Mouse (Mus musculus) left cerebral cortex, postnatal 10 days (tissue): Measurements from ENCODE around the gene Tmtc2. TPM values are rescaled to one million over a fixed set of nuclear protein-coding genes. Genes with fewer than 3 reads are reported as not detected.
A peak's percentile ranks its signal among the peaks of the same experiment; 100 is the strongest.

ENCODE experiments used
- DNase-seq, 2 experiments: peaks; one replicate each; pipeline ENCODE4 v3.0.0; 2021 to 2022; ENCODE audit warnings: low spot score in 2 of 2, mixed read lengths in 1 of 2; ENCODE audit errors: extremely low spot score in 1 of 2
- intact Hi-C: fragments of 180-260 bp; cut with DNase I; formaldehyde crosslinking; loops from one replicate; pipeline ENCODE4 v1.15.1; 2025
- total RNA-seq, 2 experiments: library from RNA; stranded (reverse); gene quantifications; 2 replicates each; pipeline ENCODE4 v1.2.3; 2021

The Tmtc2 gene
- total RNA-seq, result 1 to 10 TPM; 9.1 to 10.0 TPM

- DNase-seq, result peak; percentile 85 to 93
- intact Hi-C loops, result loop anchor here (10.0 kb wide), 1 partner anchor 169 kb away; no protein-coding TSS in a partner anchor
These were observed at the start of gene Tmtc2 for GRCm38 (mm10) chr10:105573908-105574694. Gene Tmtc2, minus strand, starts transcription at chr10:105574451.

- intact Hi-C loops, result no loop called here
- DNase-seq, result peak in 1 of 2 experiments; percentile 4
These were observed 37.9 kb upstream of the Tmtc2 start for GRCm38 (mm10) chr10:105612117-105612516.

- intact Hi-C loops, result no loop called here
- DNase-seq, result no peak
These were observed 24.6 kb upstream of the Tmtc2 start for GRCm38 (mm10) chr10:105598826-105599225.

GRCm38 (mm10) chr10:105597226-105597625 is 23.0 kb upstream of the Tmtc2 start:
- DNase-seq, result no peak
- intact Hi-C loops, result no loop called here

DNA sequence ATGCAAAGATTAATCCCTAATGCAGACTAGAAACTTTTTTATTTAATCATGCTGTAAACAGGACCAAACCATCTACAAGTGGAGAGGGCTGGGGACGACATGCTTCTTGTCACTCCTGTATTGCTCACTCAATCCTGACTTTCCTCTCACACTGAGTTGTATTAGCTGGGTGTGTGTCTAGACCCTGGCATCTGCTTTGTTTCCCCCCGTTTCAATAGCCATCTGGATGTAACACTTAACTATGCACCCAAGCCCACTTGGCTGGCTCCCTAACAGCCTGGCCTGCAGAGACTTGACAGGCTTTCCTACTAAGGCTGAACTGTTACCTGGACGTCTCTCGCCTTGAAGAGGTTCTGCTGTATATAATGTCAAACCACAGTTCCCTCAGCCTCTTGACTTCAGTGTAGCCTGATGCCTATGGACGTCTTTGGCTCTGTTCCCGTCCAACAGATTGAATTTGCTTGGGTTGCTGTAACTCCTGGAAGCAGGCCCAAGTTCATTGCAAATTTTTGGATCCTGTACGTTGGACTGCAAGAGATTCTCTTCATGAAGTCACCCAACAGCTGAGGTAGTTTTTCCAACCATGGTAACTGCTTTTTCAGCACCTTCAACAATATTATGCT is 21.3 kb upstream of the Tmtc2 start:
- intact Hi-C loops, result no loop called here
- DNase-seq, result no peak

GRCm38 (mm10) chr10:105588141-105588540 is 13.9 kb upstream of the Tmtc2 start:
- no peak for DNase-seq
- intact Hi-C loops, result no loop called here

DNA sequence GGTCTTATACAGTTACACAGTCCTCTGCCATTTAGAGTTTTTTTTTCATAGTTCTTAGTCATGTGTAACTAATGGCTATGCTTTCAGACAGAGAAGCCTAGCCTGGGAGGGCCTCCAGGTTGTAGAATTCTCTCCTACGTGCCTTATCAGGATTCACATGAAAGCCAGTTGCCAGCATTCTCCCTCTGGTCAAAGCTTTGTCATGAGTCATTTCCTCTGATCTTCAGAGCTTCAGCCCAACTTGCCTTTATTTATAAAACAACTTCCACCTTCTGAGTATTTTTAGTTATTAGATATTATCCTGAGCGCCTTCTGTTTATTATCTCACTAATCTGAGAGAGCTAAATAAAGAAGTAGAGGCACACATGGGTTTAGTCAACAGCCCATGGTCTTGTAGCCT is 5.1 kb upstream of the Tmtc2 start:
- intact Hi-C loops, result loop anchor here (5.0 to 10.0 kb wide), 2 partner anchors 133 to 175 kb away; no protein-coding TSS in a partner anchor
- DNase-seq, result no peak

GRCm38 (mm10) chr10:105578291-105578845 is 4.1 kb upstream of the Tmtc2 start:
- no peak for DNase-seq
- intact Hi-C loops, result loop anchor here (5.0 to 10.0 kb wide), 2 partner anchors 134 to 174 kb away; no protein-coding TSS in a partner anchor

- intact Hi-C loops, result loop anchor here (5.0 to 10.0 kb wide), 2 partner anchors 137 to 170 kb away; no protein-coding TSS in a partner anchor
- peak; percentile 91 to 94 for DNase-seq
These were observed 727 bp upstream of the Tmtc2 start for GRCm38 (mm10) chr10:105574695-105575660.

GRCm38 (mm10) chr10:105573306-105573907 is 844 bp downstream of the Tmtc2 start:
- peak in 1 of 2 experiments; percentile 53 for DNase-seq
- intact Hi-C loops, result loop anchor here (10.0 kb wide), 1 partner anchor 169 kb away; no protein-coding TSS in a partner anchor

- intact Hi-C loops, result loop anchor here (10.0 kb wide), 1 partner anchor 168 kb away; no protein-coding TSS in a partner anchor
- DNase-seq, result no peak
These were observed 1.4 kb downstream of the Tmtc2 start for GRCm38 (mm10) chr10:105572829-105573228.

DNA sequence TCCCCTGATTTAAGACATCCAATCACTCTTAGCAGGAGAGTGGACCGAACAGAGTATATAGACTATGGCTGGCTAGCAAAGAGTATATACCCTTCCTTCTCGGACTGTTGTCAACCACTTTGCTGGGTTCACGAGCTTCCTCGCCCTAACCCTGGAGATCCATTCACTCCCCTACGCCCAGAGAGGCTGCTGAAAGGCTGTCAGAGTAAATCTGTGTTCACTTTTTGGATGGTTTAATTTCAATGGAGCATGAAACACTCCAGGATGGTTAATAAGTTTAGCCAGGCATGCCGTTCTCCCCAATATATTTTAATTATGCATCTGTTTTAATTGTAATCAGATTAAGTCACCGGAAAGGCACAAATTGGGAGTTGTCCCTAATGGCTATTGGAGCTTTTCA is 1.9 kb downstream of the Tmtc2 start:
- DNase-seq, result no peak
- intact Hi-C loops, result loop anchor here (10.0 kb wide), 1 partner anchor 168 kb away; no protein-coding TSS in a partner anchor

GRCm38 (mm10) chr10:105571831-105572230 is 2.4 kb downstream of the Tmtc2 start:
- no peak for DNase-seq
- intact Hi-C loops, result loop anchor here (10.0 kb wide), 1 partner anchor 167 kb away; no protein-coding TSS in a partner anchor

GRCm38 (mm10) chr10:105571019-105571418 is 3.2 kb downstream of the Tmtc2 start:
- intact Hi-C loops, result loop anchor here (10.0 kb wide), 1 partner anchor 166 kb away; no protein-coding TSS in a partner anchor
- no peak for DNase-seq

DNA sequence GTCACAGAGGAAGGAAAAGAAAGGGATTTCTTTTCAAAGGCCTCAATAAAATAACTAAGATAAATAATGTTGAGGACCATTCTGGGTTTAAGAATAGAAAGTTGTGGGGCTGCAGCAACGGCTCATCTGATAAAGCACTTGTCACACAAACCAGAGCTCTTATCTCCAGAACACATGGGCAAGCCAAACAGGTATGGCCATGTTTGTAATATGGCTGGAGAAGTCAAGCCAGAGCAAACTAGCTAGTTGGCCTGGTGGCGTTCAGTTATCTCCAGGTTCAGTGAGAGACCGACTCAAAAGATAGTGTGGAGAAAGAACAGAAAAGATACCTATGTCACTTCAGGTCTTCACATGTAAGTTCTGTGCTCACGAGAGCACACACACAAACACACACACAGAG is 4.7 kb downstream of the Tmtc2 start:
- no peak for DNase-seq
- intact Hi-C loops, result no loop called here

GRCm38 (mm10) chr10:105567825-105568531 is 6.3 kb downstream of the Tmtc2 start:
- intact Hi-C loops, result no loop called here
- no peak for DNase-seq

- DNase-seq, result no peak
- intact Hi-C loops, result no loop called here
These were observed 12.7 kb downstream of the Tmtc2 start for GRCm38 (mm10) chr10:105561548-105561947.
